21 mouse cellular contexts compared by ENCODE assay signal in genomic region chr2:124635271-124635865, GRCm38 (mm10).
DNase-seq lines count a peak whose midpoint lies in the region; ATAC-seq and TF ChIP-seq lines count a peak whose summit lies in the region.
"Had no signal": no experiment of that assay in that cellular context is flagged by ENCODE, and none has a peak within 500 bp of the region (broad histone marks: within the 10 kb centered on the region; RNA-seq: fewer than 3 reads in every experiment).

No protein-coding gene starts in this region.

- H3K27ac ChIP-seq in forebrain, embryonic 13.5 days = no peak overlapping the region
- no peak overlapping the region for H3K27ac ChIP-seq in forebrain, embryonic 16.5 days (ENCODE audit: low read length)
- H3K27ac ChIP-seq in midbrain, embryonic 10.5 days (replicated peaks) = 0 out of 2 replicates have a peak overlapping the region, but pooled peaks have one; percentile 47
- H3K27ac ChIP-seq in midbrain, embryonic 11.5 days (ENCODE audit: low read depth, low read length) = no peak overlapping the region
- 0 out of 2 replicates have a peak overlapping the region, but pooled peaks have one; percentile 11 for H3K27ac ChIP-seq in hindbrain, postnatal 0 days
- H3K27ac ChIP-seq in neural tube, embryonic 14.5 days (ENCODE audit: low read depth, low read length) = 0 out of 2 replicates have a peak overlapping the region, but pooled peaks have one; percentile 4
- H3K27ac ChIP-seq: embryonic facial prominence, embryonic 12.5 days; heart, embryonic 15.5 days; limb, embryonic 10.5 days had no signal

- no peak overlapping the region for H3K4me2 ChIP-seq in forebrain, embryonic 13.5 days
- H3K4me2 ChIP-seq in forebrain, embryonic 16.5 days (ENCODE audit: low read length) = no peak overlapping the region
- no peak overlapping the region for H3K4me2 ChIP-seq in midbrain, embryonic 11.5 days
- no peak overlapping the region for H3K4me2 ChIP-seq in hindbrain, postnatal 0 days (ENCODE audit: low read depth, low read length)
- H3K4me2 ChIP-seq in neural tube, embryonic 14.5 days (ENCODE audit: low read depth, low read length) = no peak overlapping the region
- H3K4me2 ChIP-seq: embryonic facial prominence, embryonic 12.5 days; heart, embryonic 15.5 days; liver, embryonic 11.5 days had no signal

- H3K27me3 ChIP-seq in forebrain, embryonic 13.5 days = no peaks in the 10 kb centered on the region
- no peaks in the 10 kb centered on the region for H3K27me3 ChIP-seq in forebrain, embryonic 16.5 days (replicated peaks; ENCODE audit: control insufficient read depth, insufficient read depth, low read length)
- H3K27me3 ChIP-seq in midbrain, embryonic 10.5 days (ENCODE audit: low read depth, poor library complexity, severe bottlenecking) = no peaks in the 10 kb centered on the region
- H3K27me3 ChIP-seq in midbrain, embryonic 11.5 days (ENCODE audit: control insufficient read depth, insufficient read depth, low read length) = no peaks in the 10 kb centered on the region
- no peaks in the 10 kb centered on the region for H3K27me3 ChIP-seq in hindbrain, postnatal 0 days (ENCODE audit: insufficient read depth, low read length)
- no peaks in the 10 kb centered on the region for H3K27me3 ChIP-seq in neural tube, embryonic 14.5 days (ENCODE audit: control insufficient read depth, insufficient read depth, low read length)
- H3K27me3 ChIP-seq: embryonic facial prominence, embryonic 12.5 days; heart, embryonic 15.5 days had no signal

- H3K4me3 ChIP-seq in forebrain, embryonic 13.5 days = no peak overlapping the region
- H3K4me3 ChIP-seq in forebrain, embryonic 16.5 days (replicated peaks; ENCODE audit: low read length) = no peak overlapping the region
- no peak overlapping the region for H3K4me3 ChIP-seq in midbrain, embryonic 10.5 days
- H3K4me3 ChIP-seq in midbrain, embryonic 11.5 days (ENCODE audit: low read depth, low read length) = no peak overlapping the region
- no peak overlapping the region for H3K4me3 ChIP-seq in hindbrain, postnatal 0 days (ENCODE audit: low read length)
- no peak overlapping the region for H3K4me3 ChIP-seq in neural tube, embryonic 14.5 days (ENCODE audit: low read depth, low read length)
- H3K4me3 ChIP-seq: embryonic facial prominence, embryonic 12.5 days; heart, embryonic 15.5 days; limb, embryonic 10.5 days had no signal

- TF ChIP-seq CTCF in hindbrain, postnatal 0 days (IDR thresholded peaks at IDR 0.05; ENCODE audit: low read depth) = no peak

- H3K9me3 ChIP-seq in forebrain, embryonic 13.5 days (replicated peaks) = no peaks in the 10 kb centered on the region
- no peaks in the 10 kb centered on the region for H3K9me3 ChIP-seq in forebrain, embryonic 16.5 days (ENCODE audit: control insufficient read depth, low read length)
- no peaks in the 10 kb centered on the region for H3K9me3 ChIP-seq in midbrain, embryonic 10.5 days (replicated peaks)
- no peaks in the 10 kb centered on the region for H3K9me3 ChIP-seq in midbrain, embryonic 11.5 days (ENCODE audit: control insufficient read depth, low read length)
- no peaks in the 10 kb centered on the region for H3K9me3 ChIP-seq in hindbrain, postnatal 0 days (ENCODE audit: low read length)
- no peaks in the 10 kb centered on the region for H3K9me3 ChIP-seq in neural tube, embryonic 14.5 days (ENCODE audit: control insufficient read depth, low read length)
- H3K9me3 ChIP-seq: embryonic facial prominence, embryonic 12.5 days; heart, embryonic 15.5 days; limb, embryonic 10.5 days had no signal

- peaks cover 33% of the 10 kb centered on the region for H3K4me1 ChIP-seq in forebrain, embryonic 13.5 days
- peaks cover 14% of the 10 kb centered on the region for H3K4me1 ChIP-seq in forebrain, embryonic 16.5 days (replicated peaks; ENCODE audit: control insufficient read depth, insufficient read depth, low read length)
- H3K4me1 ChIP-seq in midbrain, embryonic 10.5 days = peaks cover 57% of the 10 kb centered on the region
- peaks cover 17% of the 10 kb centered on the region for H3K4me1 ChIP-seq in midbrain, embryonic 11.5 days (ENCODE audit: control insufficient read depth, insufficient read depth, low read length)
- H3K4me1 ChIP-seq in hindbrain, postnatal 0 days (ENCODE audit: insufficient read depth, low read length) = peaks cover 26% of the 10 kb centered on the region
- H3K4me1 ChIP-seq in neural tube, embryonic 14.5 days (ENCODE audit: control insufficient read depth, insufficient read depth, low read length) = peaks cover 3% of the 10 kb centered on the region; the same call in 1 of the 2 replicates
- H3K4me1 ChIP-seq: embryonic facial prominence, embryonic 12.5 days; limb, embryonic 10.5 days had no signal

- no peaks in the 10 kb centered on the region for H3K36me3 ChIP-seq in forebrain, embryonic 13.5 days (ENCODE audit: poor library complexity, severe bottlenecking)
- no peaks in the 10 kb centered on the region for H3K36me3 ChIP-seq in forebrain, embryonic 16.5 days (ENCODE audit: control insufficient read depth, insufficient read depth)
- no peaks in the 10 kb centered on the region for H3K36me3 ChIP-seq in midbrain, embryonic 10.5 days
- no peaks in the 10 kb centered on the region for H3K36me3 ChIP-seq in midbrain, embryonic 11.5 days (ENCODE audit: control insufficient read depth, insufficient read depth, low read length)
- H3K36me3 ChIP-seq in hindbrain, postnatal 0 days (ENCODE audit: insufficient read depth, low read length) = no peaks in the 10 kb centered on the region
- no peaks in the 10 kb centered on the region for H3K36me3 ChIP-seq in neural tube, embryonic 14.5 days (ENCODE audit: control insufficient read depth, insufficient read depth, low read length)
- H3K36me3 ChIP-seq: embryonic facial prominence, embryonic 12.5 days; heart, embryonic 15.5 days; limb, embryonic 10.5 days had no signal

- DNase-seq in midbrain, embryonic 10.5 days (ENCODE audit: low spot score) = no peak
- no peak for DNase-seq in midbrain, embryonic 11.5 days (ENCODE audit: low spot score, missing footprints)
- DNase-seq in hindbrain, postnatal 0 days (ENCODE audit: low spot score) = peak; percentile 54
- DNase-seq in thymus, postnatal 4 days = no peak
- DNase-seq in ovary, adult 18-20 months (ENCODE audit: low spot score) = no peak
- DNase-seq: adrenal gland, adult 2 months; cerebellum, adult 18-20 months; heart, adult 18-20 months; kidney, adult 8-10 months; kidney, postnatal 36 days; lung, adult 2 months; lung, postnatal 36 days; retina, postnatal 1 day; thymus, adult 2 months had no signal

- no peak overlapping the region for H3K9ac ChIP-seq in forebrain, embryonic 13.5 days
- H3K9ac ChIP-seq in forebrain, embryonic 16.5 days (replicated peaks; ENCODE audit: low read depth, low read length) = no peak overlapping the region
- H3K9ac ChIP-seq in midbrain, embryonic 11.5 days (ENCODE audit: low read length) = no peak overlapping the region
- H3K9ac ChIP-seq in hindbrain, postnatal 0 days (replicated peaks; ENCODE audit: low read length) = no peak overlapping the region
- H3K9ac ChIP-seq in neural tube, embryonic 14.5 days (replicated peaks; ENCODE audit: low read depth, low read length) = no peak overlapping the region
- H3K9ac ChIP-seq: embryonic facial prominence, embryonic 12.5 days; heart, embryonic 15.5 days had no signal

- ATAC-seq in forebrain, embryonic 13.5 days = peak; percentile 54; the same call in 1 of the 2 replicates
- ATAC-seq in forebrain, embryonic 16.5 days = no peak
- no peak; the same call in 1 of the 2 replicates for ATAC-seq in midbrain, embryonic 11.5 days (ENCODE audit: low FRiP score)
- ATAC-seq in hindbrain, postnatal 0 days = peak; percentile 39
- peak; percentile 54; the same call in 1 of the 2 replicates for ATAC-seq in neural tube, embryonic 14.5 days (ENCODE audit: low read depth)

- WGBS in forebrain, embryonic 13.5 days = 46% methylated on average over 8 of the region's 8 CpGs
- WGBS in forebrain, embryonic 16.5 days = 46% methylated on average over 8 of the region's 8 CpGs
- 40% methylated on average over 8 of the region's 8 CpGs for WGBS in midbrain, embryonic 10.5 days
- WGBS in midbrain, embryonic 11.5 days = 35% methylated on average over 8 of the region's 8 CpGs
- WGBS in hindbrain, postnatal 0 days = 34% methylated on average over 8 of the region's 8 CpGs
- WGBS in neural tube, embryonic 14.5 days = 46% methylated on average over 8 of the region's 8 CpGs

Comparison
In these comparisons a context has a peak if more than half of its experiments do, and no peak if none do; other contexts are left out.
1. ATAC-seq: peak in forebrain, embryonic 13.5 days (single experiment), hindbrain, postnatal 0 days (single experiment) and neural tube, embryonic 14.5 days (single experiment); none in forebrain, embryonic 16.5 days (single experiment) and midbrain, embryonic 11.5 days (single experiment).
2. H3K27ac ChIP-seq: peak in midbrain, embryonic 10.5 days (single experiment), hindbrain, postnatal 0 days (single experiment) and neural tube, embryonic 14.5 days (single experiment); none in forebrain, embryonic 13.5 days (single experiment), forebrain, embryonic 16.5 days (single experiment) and midbrain, embryonic 11.5 days (single experiment).